Mouse (Mus musculus) hindbrain, postnatal 0 days (tissue): Measurements from ENCODE around the gene Dpy19l3. TPM values are rescaled to one million over a fixed set of nuclear protein-coding genes. Genes with fewer than 3 reads are reported as not detected.

Experiments used
- ATAC-seq: fragments of 200-750 bp; cut with Nextera tagmentation; 2 replicates; pipeline ENCODE4 v1.8.0; 2017; ENCODE audit warnings: mild to moderate bottlenecking, moderate TSS enrichment, moderate library complexity
- DNase-seq: peaks from one replicate; pipeline ENCODE4 v3.0.0-alpha.2; 2015; ENCODE audit warnings: low spot score
- H3K27ac ChIP-seq: fragments of 300-500 bp; sonication (generic); 2 replicates; pipeline ENCODE4 v1.5.1; 2014; ENCODE audit warnings: mild to moderate bottlenecking
- H3K27me3 ChIP-seq: fragments of 300-500 bp; sonication (generic); 2 replicates; pipeline ENCODE4 v1.6.1; 2014; ENCODE audit warnings: low read length, mixed read lengths; ENCODE audit not compliant: insufficient read depth
- H3K36me3 ChIP-seq: fragments of 300-500 bp; sonication (generic); 2 replicates; pipeline ENCODE4 v1.6.1; 2014; ENCODE audit warnings: low read length, mixed read lengths; ENCODE audit not compliant: insufficient read depth
- H3K4me1 ChIP-seq: fragments of 300-500 bp; sonication (generic); 2 replicates; pipeline ENCODE4 v1.6.1; 2014; ENCODE audit warnings: antibody characterized with exemption, low read length, mixed read lengths; ENCODE audit not compliant: insufficient read depth
- H3K4me2 ChIP-seq: fragments of 300-500 bp; sonication (generic); 2 replicates; pipeline ENCODE4 v1.6.1; 2014; ENCODE audit warnings: low read depth, mild to moderate bottlenecking, low read length, moderate library complexity, mixed read lengths
- H3K4me3 ChIP-seq: fragments of 300-500 bp; sonication (generic); 2 replicates; pipeline ENCODE4 v1.5.1; 2014; ENCODE audit warnings: low read length
- H3K9ac ChIP-seq: fragments of 300-500 bp; sonication (generic); replicated peaks from 2 replicates; pipeline ENCODE4 v1.6.1; 2014; ENCODE audit warnings: mild to moderate bottlenecking, low read length, moderate library complexity, mixed read lengths
- H3K9me3 ChIP-seq: fragments of 300-500 bp; sonication (generic); 2 replicates; pipeline ENCODE4 v1.6.1; 2016; ENCODE audit warnings: low read length, mixed read lengths
- CTCF ChIP-seq: IDR thresholded peaks from 2 replicates; pipeline ENCODE4 v1.5.1; 2016; ENCODE audit warnings: antibody characterized with exemption, control low read depth, low read depth
- WGBS: fragments of 180-500 bp; shearing (Covaris S2); extraction: QIAGEN DNeasy Blood & Tissue Kit; methylation state at CpG from one replicate; pipeline ENCODE4 v1.1.7; 2014; 5-methylcytosine and 5-hydroxymethylcytosine counted together
- polyA plus RNA-seq: library from polyadenylated mRNA; unstranded; fragments of >200 nt; fragmentation: Nextera tagmentation; extraction: Ambion mirVana; gene quantifications from 2 replicates; pipeline ENCODE4 v1.2.1, GENCODE M21; 2015
- total RNA-seq: library from RNA; depleted of rRNA; stranded (reverse); fragments of >200 nt; gene quantifications from 2 replicates; pipeline ENCODE4 v1.2.3, GENCODE M21; 2014; rRNA removed

Dpy19l3 gene
- total and polyA plus RNA-seq, 2 experiments from 2014 or later, result 32.1 to 36.9 TPM

- no peaks in the 10 kb centered on the region for H3K27me3 ChIP-seq
- H3K27ac ChIP-seq, result peak within 1 kb of the TSS; percentile 84
- no peak; the same call in 1 of the 2 replicates for TF ChIP-seq CTCF
- H3K4me2 ChIP-seq, result peak within 1 kb of the TSS; percentile 70
- H3K4me3 ChIP-seq, result peak within 1 kb of the TSS; percentile 77
- DNase-seq, result peak; percentile 99
- peak within 1 kb of the TSS; percentile 79 for H3K9ac ChIP-seq
- H3K9me3 ChIP-seq, result no peaks in the 10 kb centered on the region
- no peaks in the 10 kb centered on the region for H3K4me1 ChIP-seq
- ATAC-seq, result peak; percentile 93
- peaks cover 12% of the 10 kb centered on the region; the same call in 1 of the 2 replicates for H3K36me3 ChIP-seq
- WGBS, result 1% methylated on average over 57 of the region's 64 CpGs
Measured at GRCm38 (mm10) chr7:35647101-35647698, 107.1 kb downstream of the Dpy19l3 start, which contains the start of gene Pdcd5. Pdcd5 (minus strand) TSS chr7:35647521.

- Histone ChIP-seq H3K27ac (peak overlapping the region; percentile 84), H3K9ac (peak overlapping the region; percentile 79), H3K36me3 (peaks cover 16% of the 10 kb centered on the region; the same call in 1 of the 2 replicates), H3K4me2 (peak overlapping the region; percentile 70), H3K4me1 (no peaks in the 10 kb centered on the region), H3K9me3 (no peaks in the 10 kb centered on the region), H3K4me3 (peak overlapping the region; percentile 77), H3K27me3 (no peaks in the 10 kb centered on the region)
- ATAC-seq (peak; percentile 34), DNase-seq (peak; percentile 28)
- TF ChIP-seq CTCF, result no peak
- WGBS, result 10% methylated on average over 34 of the region's 34 CpGs
Measured at GRCm38 (mm10) chr7:35646317-35647081, 107.8 kb downstream of the Dpy19l3 start.

DNA sequence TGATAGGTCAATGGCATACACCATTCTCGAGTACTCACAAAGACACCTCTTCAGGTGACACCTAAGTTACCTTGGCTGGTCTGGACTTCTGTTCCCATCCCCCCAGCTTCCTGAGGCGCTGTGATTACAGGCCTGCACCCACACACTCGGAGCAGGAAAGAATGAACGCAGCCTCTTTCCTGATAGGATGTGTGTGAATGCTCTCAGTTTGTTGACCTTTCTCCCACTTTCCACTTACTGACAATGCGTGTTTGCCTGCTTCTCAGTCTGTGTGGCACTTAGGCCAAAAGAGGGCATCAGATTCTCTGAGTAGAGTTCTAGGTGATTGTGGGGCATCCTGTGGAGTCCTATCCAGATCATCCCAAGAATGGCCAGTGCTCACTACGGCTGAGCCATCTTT, 114.2 kb downstream of the Dpy19l3 start:
- H3K27ac ChIP-seq, result no peak overlapping the region
- no peaks in the 10 kb centered on the region for H3K9me3 ChIP-seq
- TF ChIP-seq CTCF, result no peak
- no peaks in the 10 kb centered on the region for H3K4me1 ChIP-seq
- 88% methylated on average over 6 of the region's 6 CpGs for WGBS
- DNase-seq, result no peak
- H3K36me3 ChIP-seq, result peaks cover 46% of the 10 kb centered on the region; the same call in 1 of the 2 replicates
- no peak overlapping the region for H3K9ac ChIP-seq
- no peak for ATAC-seq
- H3K27me3 ChIP-seq, result no peaks in the 10 kb centered on the region
- H3K4me2 ChIP-seq, result no peak overlapping the region
- H3K4me3 ChIP-seq, result no peak overlapping the region

DNA sequence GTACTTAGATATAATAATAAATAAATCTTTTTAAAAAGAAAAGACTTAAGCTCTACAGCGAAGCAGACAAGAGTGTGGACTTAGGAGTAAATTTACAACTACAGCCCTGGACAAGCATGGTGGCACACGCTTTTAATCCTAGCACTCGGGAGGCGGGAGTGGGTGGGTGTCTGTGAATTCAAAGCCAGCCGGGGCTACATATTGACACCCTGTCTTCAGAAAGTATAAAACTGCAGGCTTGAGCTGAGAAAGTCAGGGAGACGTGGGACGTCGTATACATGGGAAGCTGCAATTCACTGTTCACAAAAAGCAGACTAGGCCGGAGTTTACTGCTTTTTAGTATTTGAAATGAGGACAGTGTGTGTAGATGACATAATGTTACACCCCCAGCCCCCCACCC, 117.4 kb downstream of the Dpy19l3 start:
- peaks cover 40% of the 10 kb centered on the region; the same call in 1 of the 2 replicates for H3K36me3 ChIP-seq
- H3K4me2 ChIP-seq, result no peak overlapping the region
- H3K4me3 ChIP-seq, result no peak overlapping the region
- H3K27me3 ChIP-seq, result no peaks in the 10 kb centered on the region
- no peak overlapping the region for H3K27ac ChIP-seq
- WGBS, result 97% methylated on average over 9 of the region's 9 CpGs
- no peak overlapping the region for H3K9ac ChIP-seq
- H3K4me1 ChIP-seq, result no peaks in the 10 kb centered on the region
- DNase-seq (no peak), ATAC-seq (no peak)
- TF ChIP-seq CTCF, result no peak
- H3K9me3 ChIP-seq, result no peaks in the 10 kb centered on the region

GRCm38 (mm10) chr7:35636229-35636628, 118.0 kb downstream of the Dpy19l3 start:
- no peaks in the 10 kb centered on the region for H3K9me3 ChIP-seq
- H3K4me3 ChIP-seq, result no peak overlapping the region
- ATAC-seq (no peak), DNase-seq (peak; percentile 74)
- H3K9ac ChIP-seq, result no peak overlapping the region
- H3K27me3 ChIP-seq, result no peaks in the 10 kb centered on the region
- H3K36me3 ChIP-seq, result peaks cover 36% of the 10 kb centered on the region
- H3K27ac ChIP-seq, result no peak overlapping the region
- WGBS, result 65% methylated on average over 6 of the region's 6 CpGs
- TF ChIP-seq CTCF, result peak; percentile 72
- no peak overlapping the region for H3K4me2 ChIP-seq
- H3K4me1 ChIP-seq, result no peaks in the 10 kb centered on the region

Other genes starting within 250 kb of the Dpy19l3 start
- 0.07 and 0.68 TPM in 2 replicates for gene Tdrd12, start 216.7 kb downstream of the Dpy19l3 start, total RNA-seq
- gene Tdrd12, start 216.7 kb downstream of the Dpy19l3 start, polyA plus RNA-seq, result 0.91 and 1.2 TPM in 2 replicates
- gene Nudt19, start 198.2 kb downstream of the Dpy19l3 start, total RNA-seq, result 57.4 and 58.5 TPM in 2 replicates
- gene Nudt19, start 198.2 kb downstream of the Dpy19l3 start, polyA plus RNA-seq, result 133 and 144 TPM in 2 replicates
- gene Rgs9bp, start 168.9 kb downstream of the Dpy19l3 start, total RNA-seq, result 0.22 and 0.26 TPM in 2 replicates
- gene Rgs9bp, start 168.9 kb downstream of the Dpy19l3 start, polyA plus RNA-seq, result 0.03 and 0.06 TPM in 2 replicates
- 15.6 and 19.7 TPM in 2 replicates for gene Ankrd27, start 168.2 kb downstream of the Dpy19l3 start, total RNA-seq
- 12.0 and 15.1 TPM in 2 replicates for gene Ankrd27, start 168.2 kb downstream of the Dpy19l3 start, polyA plus RNA-seq
- gene Pdcd5, start 106.9 kb downstream of the Dpy19l3 start, total RNA-seq, result 33.7 and 35.4 TPM in 2 replicates
- 250 and 264 TPM in 2 replicates for gene Pdcd5, start 106.9 kb downstream of the Dpy19l3 start, polyA plus RNA-seq
- 21.3 and 22.8 TPM in 2 replicates for gene Zfp507, start 48.5 kb upstream of the Dpy19l3 start, total RNA-seq
- 9.9 and 10.4 TPM in 2 replicates for gene Zfp507, start 48.5 kb upstream of the Dpy19l3 start, polyA plus RNA-seq